Mouse (Mus musculus) heart, embryonic 10.5 days (tissue): ENCODE results near the gene Ppil3. TPM values are rescaled to one million over a fixed set of nuclear protein-coding genes. Genes with fewer than 3 reads are reported as not detected.
A peak's percentile ranks its signal among the peaks of the same experiment; 100 is the strongest.

Source experiments
- DNase-seq: peaks from one replicate; pipeline ENCODE4 v3.0.0-alpha.2; 2017; ENCODE audit warnings: low spot score
- H3K27ac ChIP-seq: fragments of 300-500 bp; sonication (generic); 2 replicates; pipeline ENCODE4 v1.5.1; 2016; ENCODE audit warnings: mild to moderate bottlenecking
- H3K27me3 ChIP-seq: fragments of 300-500 bp; sonication (generic); 2 replicates; pipeline ENCODE4 v1.6.1; 2016; ENCODE audit warnings: mild to moderate bottlenecking; ENCODE audit not compliant: poor library complexity, insufficient read depth, severe bottlenecking
- H3K36me3 ChIP-seq: fragments of 300-500 bp; sonication (generic); 2 replicates; pipeline ENCODE4 v1.6.1; 2016; ENCODE audit warnings: mild to moderate bottlenecking, moderate library complexity
- H3K4me1 ChIP-seq: fragments of 300-500 bp; sonication (generic); 2 replicates; pipeline ENCODE4 v1.6.1; 2016; ENCODE audit warnings: mild to moderate bottlenecking
- H3K4me3 ChIP-seq: fragments of 300-500 bp; sonication (generic); 2 replicates; pipeline ENCODE4 v1.5.1; 2016; ENCODE audit warnings: mild to moderate bottlenecking, moderate library complexity
- H3K9me3 ChIP-seq: fragments of 300-500 bp; sonication (generic); 2 replicates; pipeline ENCODE4 v1.6.1; 2016; ENCODE audit warnings: mild to moderate bottlenecking, moderate library complexity
- WGBS: fragments of 180-500 bp; shearing (Covaris S2); methylation state at CpG from one replicate; pipeline ENCODE4 v1.1.7; 2016; 5-methylcytosine and 5-hydroxymethylcytosine counted together
- polyA plus RNA-seq: library from polyadenylated mRNA; unstranded; fragments of >200 nt; fragmentation: Nextera tagmentation; extraction: Ambion mirVana; gene quantifications from 2 replicates; pipeline ENCODE4 v1.2.1, GENCODE M21; 2016

Gene Ppil3
- polyA plus RNA-seq, 1 experiment from 2014 or later: 47.7 TPM

GRCm38 (mm10) chr1:58424551-58424950, 20.7 kb downstream of the Ppil3 start:
- H3K36me3 ChIP-seq: peaks cover 24% of the 10 kb centered on the region
- H3K9me3 ChIP-seq: no peaks in the 10 kb centered on the region
- WGBS: 86% methylated on average over 3 of the region's 3 CpGs
- H3K4me3 ChIP-seq: no peak overlapping the region
- DNase-seq: no peak
- no peak overlapping the region for H3K27ac ChIP-seq
- H3K4me1 ChIP-seq: peaks cover 3% of the 10 kb centered on the region; the same call in 1 of the 2 replicates
- no peaks in the 10 kb centered on the region for H3K27me3 ChIP-seq

DNA sequence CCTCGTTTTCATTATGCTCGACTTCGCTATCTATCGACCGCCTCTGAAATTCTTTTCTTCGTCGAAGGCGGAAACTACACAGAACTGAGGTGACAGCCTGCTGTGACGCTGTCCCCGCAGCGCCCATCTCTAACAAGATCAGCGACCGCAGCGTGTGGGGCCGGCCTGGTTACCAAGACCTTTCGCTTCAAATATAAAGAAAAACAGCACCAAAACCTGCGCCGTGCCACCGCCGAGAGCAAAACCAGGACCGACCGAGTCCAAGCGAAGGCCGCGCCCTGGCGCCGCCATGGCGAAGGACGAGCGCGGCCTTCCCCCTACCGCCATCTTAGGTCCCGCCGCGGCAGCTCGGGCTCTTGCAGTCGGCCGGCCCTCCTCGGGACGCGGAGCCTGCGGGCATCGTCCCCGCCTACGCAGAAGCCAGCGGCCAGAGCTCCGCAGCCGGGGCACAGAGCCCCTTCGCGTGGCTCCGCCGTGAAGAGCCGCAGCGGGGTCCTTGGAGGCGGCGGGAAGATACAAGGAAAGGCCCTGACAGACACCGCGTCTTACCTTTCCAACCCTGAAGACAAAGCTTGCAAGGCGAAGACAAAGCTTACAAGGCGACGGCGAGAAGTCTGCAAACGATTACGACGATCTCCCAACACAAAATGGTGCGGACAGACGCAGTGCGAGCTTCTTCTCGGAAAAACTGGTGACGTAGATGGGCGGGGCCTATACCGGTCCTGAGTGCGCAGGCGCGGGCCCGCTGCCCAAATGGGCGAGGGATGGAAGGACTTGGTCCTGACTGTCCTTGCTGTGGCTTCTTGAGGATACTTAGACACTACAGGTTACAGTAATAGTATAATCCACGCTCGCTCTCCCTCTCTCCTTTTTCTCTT, 21.7 kb downstream of the Ppil3 start, which contains the start of gene Clk1:
TSS of gene Clk1 (minus strand) at position 696 of the 878 bp plus-strand sequence.
- peak; percentile 96 for DNase-seq
- Histone ChIP-seq H3K27me3 (no peaks in the 10 kb centered on the region), H3K4me1 (peaks cover 3% of the 10 kb centered on the region; the same call in 1 of the 2 replicates), H3K4me3 (peak within 1 kb of the TSS; percentile 100), H3K27ac (peak within 1 kb of the TSS; percentile 100), H3K36me3 (peaks cover 33% of the 10 kb centered on the region), H3K9me3 (no peaks in the 10 kb centered on the region)
- WGBS: under 1% methylated on average over 79 of the region's 79 CpGs

- no peaks in the 10 kb centered on the region for H3K9me3 ChIP-seq
- H3K27me3 ChIP-seq: no peaks in the 10 kb centered on the region
- H3K36me3 ChIP-seq: peaks cover 40% of the 10 kb centered on the region
- H3K27ac ChIP-seq: peak overlapping the region; percentile 100
- 11% methylated on average over 13 of the region's 13 CpGs for WGBS
- no peak for DNase-seq
- peak overlapping the region; percentile 100 for H3K4me3 ChIP-seq
- H3K4me1 ChIP-seq: peaks cover 3% of the 10 kb centered on the region; the same call in 1 of the 2 replicates
These were observed 22.4 kb downstream of the Ppil3 start for GRCm38 (mm10) chr1:58422879-58423278.

GRCm38 (mm10) chr1:58420961-58421360, 24.3 kb downstream of the Ppil3 start:
- DNase-seq: no peak
- H3K4me1 ChIP-seq: peaks cover 3% of the 10 kb centered on the region; the same call in 1 of the 2 replicates
- peak overlapping the region; percentile 15; the same call in 1 of the 2 replicates for H3K4me3 ChIP-seq
- no peaks in the 10 kb centered on the region for H3K27me3 ChIP-seq
- no peak overlapping the region for H3K27ac ChIP-seq
- H3K9me3 ChIP-seq: no peaks in the 10 kb centered on the region
- WGBS: 70% methylated on average over 7 of the region's 7 CpGs
- H3K36me3 ChIP-seq: peaks cover 58% of the 10 kb centered on the region

- Histone ChIP-seq H3K27me3 (no peaks in the 10 kb centered on the region), H3K4me3 (no peak overlapping the region), H3K27ac (no peak overlapping the region), H3K36me3 (peaks cover 65% of the 10 kb centered on the region), H3K4me1 (peaks cover 3% of the 10 kb centered on the region; the same call in 1 of the 2 replicates), H3K9me3 (no peaks in the 10 kb centered on the region)
- no peak for DNase-seq
- 86% methylated on average over 10 of the region's 10 CpGs for WGBS
These were observed 25.3 kb downstream of the Ppil3 start for GRCm38 (mm10) chr1:58420032-58420431.

GRCm38 (mm10) chr1:58416048-58416447, 29.2 kb downstream of the Ppil3 start:
- Histone ChIP-seq H3K27ac (no peak overlapping the region), H3K9me3 (no peaks in the 10 kb centered on the region), H3K4me1 (no peaks in the 10 kb centered on the region), H3K4me3 (no peak overlapping the region), H3K27me3 (no peaks in the 10 kb centered on the region), H3K36me3 (peaks cover 95% of the 10 kb centered on the region)
- DNase-seq: no peak
- 89% methylated on average over 2 of the region's 2 CpGs for WGBS

DNA sequence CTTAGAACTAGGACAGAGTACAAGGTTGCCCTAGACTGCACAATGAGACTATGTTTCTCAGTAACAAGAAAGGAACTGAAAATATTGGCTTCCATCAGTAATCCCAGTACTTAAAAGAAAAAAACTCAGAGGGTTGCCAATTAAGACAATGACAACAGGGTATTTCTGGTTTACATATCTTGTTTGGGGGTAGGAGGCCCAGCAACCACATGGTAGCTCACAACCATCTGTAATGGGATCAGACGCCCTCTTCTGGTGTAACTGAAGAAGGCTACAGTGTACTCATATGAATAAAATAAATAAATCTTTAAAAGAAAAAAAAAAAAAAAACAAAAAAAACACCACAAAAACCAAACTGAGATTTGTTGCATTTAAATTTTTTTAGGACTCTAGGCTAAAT, 29.8 kb downstream of the Ppil3 start:
- Histone ChIP-seq H3K27me3 (no peaks in the 10 kb centered on the region), H3K9me3 (no peaks in the 10 kb centered on the region), H3K36me3 (peaks cover 95% of the 10 kb centered on the region), H3K4me3 (no peak overlapping the region), H3K4me1 (no peaks in the 10 kb centered on the region), H3K27ac (no peak overlapping the region)
- WGBS: 47% methylated on average over 1 of the region's 1 CpGs
- no peak for DNase-seq

GRCm38 (mm10) chr1:58410776-58411175, 34.5 kb downstream of the Ppil3 start:
- Histone ChIP-seq H3K27ac (no peak overlapping the region), H3K9me3 (no peaks in the 10 kb centered on the region), H3K36me3 (peaks cover 81% of the 10 kb centered on the region), H3K4me1 (no peaks in the 10 kb centered on the region), H3K4me3 (no peak overlapping the region), H3K27me3 (no peaks in the 10 kb centered on the region)
- DNase-seq: no peak
- WGBS: 91% methylated on average over 7 of the region's 7 CpGs

- Histone ChIP-seq H3K27ac (no peak overlapping the region), H3K36me3 (peaks cover 81% of the 10 kb centered on the region), H3K9me3 (no peaks in the 10 kb centered on the region), H3K4me3 (no peak overlapping the region), H3K27me3 (no peaks in the 10 kb centered on the region), H3K4me1 (no peaks in the 10 kb centered on the region)
- 89% methylated on average over 3 of the region's 3 CpGs for WGBS
- DNase-seq: no peak
These were observed 35.1 kb downstream of the Ppil3 start for GRCm38 (mm10) chr1:58410198-58410588.

DNA sequence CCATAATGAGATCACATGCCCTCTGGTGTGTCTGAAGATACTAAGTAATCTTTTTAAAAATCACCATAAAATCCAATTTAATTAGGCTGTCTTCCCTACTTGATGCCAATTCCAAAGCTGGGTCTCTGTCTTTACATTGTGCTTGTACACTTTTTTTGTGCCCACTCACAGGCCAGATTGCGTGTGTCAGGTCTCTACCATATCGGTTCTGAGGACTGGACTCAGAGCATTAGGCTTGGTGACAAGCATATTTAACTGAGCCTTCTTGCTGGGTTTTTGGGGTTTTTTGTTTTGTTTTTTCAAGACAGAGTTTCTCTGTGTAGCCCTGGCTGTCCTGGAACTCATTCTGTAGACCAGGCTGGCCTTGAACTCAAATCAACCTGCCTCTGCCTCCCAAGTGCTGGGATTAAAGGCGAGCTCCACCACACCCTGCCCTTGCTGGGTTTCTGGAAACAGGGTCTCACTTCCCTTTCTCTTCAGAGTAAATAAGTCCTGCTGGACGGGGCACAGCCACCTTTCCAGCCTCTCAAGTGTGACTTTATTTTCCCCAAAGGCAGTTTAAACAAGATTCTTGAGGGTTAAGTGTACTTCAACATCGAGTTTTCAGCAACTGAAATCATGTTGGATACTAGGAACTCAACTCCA, 35.6 kb downstream of the Ppil3 start:
- DNase-seq: no peak
- H3K27ac ChIP-seq: no peak overlapping the region
- no peaks in the 10 kb centered on the region for H3K4me1 ChIP-seq
- no peak overlapping the region for H3K4me3 ChIP-seq
- 76% methylated on average over 5 of the region's 5 CpGs for WGBS
- no peaks in the 10 kb centered on the region for H3K27me3 ChIP-seq
- no peaks in the 10 kb centered on the region for H3K9me3 ChIP-seq
- H3K36me3 ChIP-seq: peaks cover 78% of the 10 kb centered on the region

GRCm38 (mm10) chr1:58408141-58408540, 37.1 kb downstream of the Ppil3 start:
- no peaks in the 10 kb centered on the region for H3K27me3 ChIP-seq
- no peaks in the 10 kb centered on the region for H3K9me3 ChIP-seq
- no peaks in the 10 kb centered on the region for H3K4me1 ChIP-seq
- peaks cover 78% of the 10 kb centered on the region for H3K36me3 ChIP-seq
- H3K27ac ChIP-seq: no peak overlapping the region
- WGBS: 85% methylated on average over 6 of the region's 6 CpGs
- no peak overlapping the region for H3K4me3 ChIP-seq
- DNase-seq: peak; percentile 63

DNA sequence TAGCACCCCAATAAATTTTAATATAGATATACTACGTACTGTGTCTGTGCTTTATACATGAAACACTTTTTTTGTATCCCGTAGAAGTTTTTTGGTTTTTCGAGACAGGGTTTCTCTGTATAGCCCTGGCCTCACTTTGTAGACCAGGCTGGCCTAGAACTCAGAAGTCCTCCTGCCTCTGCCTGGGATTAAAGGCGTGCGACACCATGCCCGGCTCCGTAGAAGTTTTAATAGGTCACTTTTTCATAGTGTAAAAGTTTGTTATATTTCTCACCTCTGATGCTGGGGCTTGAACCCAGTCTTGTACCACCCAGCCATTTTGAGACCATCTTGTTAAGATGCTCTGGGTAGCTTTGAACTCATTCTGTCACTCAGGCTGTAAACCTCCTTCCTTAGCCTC, 38.0 kb downstream of the Ppil3 start:
- 95% methylated on average over 7 of the region's 7 CpGs for WGBS
- peaks cover 78% of the 10 kb centered on the region for H3K36me3 ChIP-seq

DNA sequence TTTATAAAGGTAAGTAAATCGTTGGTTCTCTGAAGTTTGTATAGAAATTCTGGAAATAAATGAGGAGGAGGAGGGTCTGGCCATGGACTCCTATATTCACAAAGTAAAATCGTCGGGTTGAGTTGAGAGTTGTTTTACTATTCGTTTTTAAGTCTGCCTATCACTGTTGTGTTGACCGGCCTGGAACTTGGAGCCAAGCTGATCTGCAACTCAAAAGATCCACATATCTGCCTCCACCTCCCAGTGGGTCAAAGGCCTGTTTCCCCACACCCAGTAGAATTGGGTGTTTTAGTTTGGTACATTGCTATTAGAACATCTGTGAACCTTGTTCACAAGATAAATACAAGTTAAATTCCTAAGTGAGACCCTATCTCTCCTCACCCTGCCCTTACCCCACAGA, 41.5 kb downstream of the Ppil3 start:
- no peak for DNase-seq
- Histone ChIP-seq H3K4me3 (no peak overlapping the region), H3K9me3 (no peaks in the 10 kb centered on the region), H3K4me1 (no peaks in the 10 kb centered on the region), H3K27ac (no peak overlapping the region), H3K36me3 (peaks cover 85% of the 10 kb centered on the region), H3K27me3 (no peaks in the 10 kb centered on the region)
- WGBS: 88% methylated on average over 5 of the region's 5 CpGs

More for the DNA sequence above, 38.0 kb downstream of the Ppil3 start:
- Histone ChIP-seq H3K27me3 (no peaks in the 10 kb centered on the region), H3K4me3 (no peak overlapping the region), H3K27ac (no peak overlapping the region), H3K4me1 (no peaks in the 10 kb centered on the region), H3K9me3 (no peaks in the 10 kb centered on the region)
- DNase-seq: peak; percentile 51
